Mouse (Mus musculus) regulatory T cell (primary cell): ENCODE data around the gene Ppp1r15b.

ENCODE experiments used
- in situ Hi-C: fragments of 300-600 bp; cut with MboI, MseI; formaldehyde crosslinking; loops from one replicate; pipeline ENCODE4 v1.15.1; 2025; ENCODE audit warnings: high pct_unique_total_duplicates

Gene Ppp1r15b

DNA sequence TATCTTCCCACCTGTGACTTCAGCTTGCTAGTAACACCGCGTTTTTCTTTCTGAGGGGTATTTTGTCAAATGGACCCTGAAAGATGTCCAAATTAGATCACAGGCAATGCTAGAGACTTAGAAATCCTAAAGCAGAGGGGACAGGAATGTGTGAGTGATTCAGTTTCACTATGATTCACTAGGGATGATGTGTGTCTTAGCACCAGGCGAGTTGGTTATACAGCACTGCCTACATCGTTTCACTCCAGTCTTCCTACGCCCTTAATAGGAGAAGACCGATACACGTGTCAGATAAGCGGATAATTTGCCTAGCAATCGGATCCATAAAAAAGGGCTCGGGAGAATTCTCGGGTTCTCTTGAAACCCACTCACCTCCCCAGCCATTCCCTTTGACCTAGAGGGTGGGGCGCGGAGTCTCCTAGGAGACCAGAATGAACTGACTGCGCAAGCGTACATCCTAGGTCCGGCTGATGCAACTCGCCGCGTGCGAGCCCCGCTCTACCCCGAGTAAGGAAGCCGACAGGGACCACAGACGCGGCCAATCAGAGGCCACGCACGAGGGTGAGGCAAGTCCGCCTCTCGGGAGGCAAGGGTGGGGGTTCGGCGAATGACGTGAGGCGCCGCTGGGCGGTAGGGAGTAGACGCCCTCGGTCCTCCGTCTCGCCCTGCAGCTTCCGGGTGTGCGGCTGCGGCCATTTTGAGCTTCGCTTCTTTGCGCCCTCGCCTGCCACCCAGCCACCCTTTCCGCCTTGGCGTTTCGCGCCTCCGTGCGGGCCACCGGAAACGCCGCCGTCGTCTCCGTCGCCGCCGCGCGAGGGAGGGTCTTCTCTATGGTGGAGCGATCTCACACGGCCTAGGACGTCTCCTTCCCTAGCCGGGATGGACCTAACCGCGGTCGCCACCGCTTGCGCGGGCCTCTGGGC, at the start of gene Ppp1r15b:
TSS of gene Ppp1r15b (plus strand) at position 506 of the 923 bp plus-strand sequence.
- in situ Hi-C loops, result no loop called here

DNA sequence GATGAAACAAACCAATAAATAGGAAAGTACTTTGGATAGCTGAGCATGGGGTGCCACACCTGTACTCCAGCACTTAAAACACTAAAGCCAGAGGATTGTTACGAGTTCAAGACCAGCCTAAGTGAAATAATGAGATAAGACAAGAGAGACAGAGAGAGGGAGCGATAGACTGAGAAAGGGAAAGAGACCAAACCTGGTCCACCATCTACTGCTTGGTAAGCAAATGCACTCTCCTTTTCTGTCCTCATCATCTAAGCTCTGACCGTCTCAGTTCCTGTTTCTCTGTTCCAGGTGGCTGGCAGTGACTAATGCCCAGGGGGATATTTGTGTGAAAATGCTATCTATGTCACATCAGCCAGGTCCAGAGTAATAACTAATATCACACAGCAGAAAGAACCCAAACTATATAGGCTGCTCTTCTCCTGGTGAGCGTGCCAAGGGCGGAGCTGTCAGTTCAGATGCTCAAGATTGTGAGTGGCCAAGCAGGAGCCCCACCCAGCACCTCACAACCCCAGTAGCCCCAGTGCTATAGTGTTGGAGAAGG, 47.9 kb upstream of the Ppp1r15b start:
- in situ Hi-C loops, result no loop called here

DNA sequence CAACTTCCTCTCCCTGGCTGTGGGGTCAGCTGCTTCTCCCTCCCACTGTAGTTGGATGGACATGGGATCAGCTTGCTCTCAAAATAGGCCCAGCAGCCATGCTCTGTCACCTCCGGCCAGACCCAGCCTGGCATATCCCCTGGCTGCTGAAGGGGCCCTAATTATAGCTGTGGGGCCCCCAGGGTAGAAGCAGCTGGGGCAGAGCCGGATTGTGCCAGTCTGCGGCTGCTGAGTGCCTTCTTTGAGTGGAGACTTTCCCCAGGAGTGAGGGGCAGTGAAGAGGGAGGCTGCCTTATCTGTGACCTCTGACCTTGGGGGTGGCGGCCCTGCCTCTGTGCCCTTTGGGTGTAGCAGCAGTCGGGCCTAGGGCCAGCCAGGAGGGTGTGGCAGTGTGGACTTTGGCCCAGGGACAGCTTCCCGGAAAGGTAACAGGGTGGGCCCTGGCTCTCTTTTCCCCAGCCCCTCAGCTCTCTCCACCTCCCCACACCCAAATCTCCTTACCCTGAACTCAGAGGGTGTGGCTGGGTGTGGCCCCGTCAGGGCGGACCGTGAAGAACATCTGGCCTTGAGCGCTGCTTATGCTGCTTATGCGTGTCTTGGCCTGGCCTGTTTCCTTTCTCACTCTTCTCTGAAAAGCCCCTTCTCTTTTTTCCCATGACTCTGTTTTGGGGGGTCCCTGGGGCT, 46.9 kb upstream of the Ppp1r15b start:
- in situ Hi-C loops, result no loop called here

DNA sequence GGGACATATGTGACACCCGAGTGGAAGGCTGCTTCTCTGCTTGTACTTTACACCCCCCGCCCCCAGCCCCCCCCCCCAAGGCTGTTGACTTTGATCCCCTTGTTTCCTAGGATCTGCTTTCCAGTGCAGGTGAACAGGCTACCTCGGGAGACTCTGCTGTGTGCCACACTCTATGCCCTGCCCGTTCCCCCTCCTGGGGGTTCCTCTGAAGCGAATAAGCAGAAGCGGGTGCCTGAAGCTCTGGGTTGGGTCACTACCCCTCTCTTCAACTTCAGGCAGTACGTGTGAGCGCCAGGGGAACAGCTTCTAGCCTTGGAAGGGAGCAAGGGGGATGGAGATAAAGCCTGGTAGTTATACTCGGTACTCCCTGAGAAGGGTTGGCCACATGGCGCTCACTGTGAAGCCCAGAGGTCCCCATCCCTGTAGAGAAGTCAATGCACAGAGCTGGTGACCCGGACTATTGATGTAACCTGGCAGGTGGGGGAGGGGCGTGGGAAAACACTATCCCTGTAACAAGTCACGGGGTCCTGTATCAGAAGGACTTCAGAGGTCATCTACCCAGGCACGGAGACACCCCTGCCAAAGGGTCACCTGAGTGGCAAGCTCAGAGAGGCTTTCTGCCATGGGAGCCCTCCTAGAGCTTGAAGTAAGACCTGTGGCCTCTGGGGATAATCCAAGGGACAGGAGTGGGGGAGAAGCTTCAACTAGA, 46.1 kb upstream of the Ppp1r15b start:
- in situ Hi-C loops, result loop anchor here (5.0 kb wide), 1 partner anchor 33 kb away; no protein-coding TSS in a partner anchor

- in situ Hi-C loops, result loop anchor here (5.0 kb wide), 1 partner anchor 33 kb away; no protein-coding TSS in a partner anchor
These were observed 45.6 kb upstream of the Ppp1r15b start for GRCm38 (mm10) chr1:133085417-133085742.

DNA sequence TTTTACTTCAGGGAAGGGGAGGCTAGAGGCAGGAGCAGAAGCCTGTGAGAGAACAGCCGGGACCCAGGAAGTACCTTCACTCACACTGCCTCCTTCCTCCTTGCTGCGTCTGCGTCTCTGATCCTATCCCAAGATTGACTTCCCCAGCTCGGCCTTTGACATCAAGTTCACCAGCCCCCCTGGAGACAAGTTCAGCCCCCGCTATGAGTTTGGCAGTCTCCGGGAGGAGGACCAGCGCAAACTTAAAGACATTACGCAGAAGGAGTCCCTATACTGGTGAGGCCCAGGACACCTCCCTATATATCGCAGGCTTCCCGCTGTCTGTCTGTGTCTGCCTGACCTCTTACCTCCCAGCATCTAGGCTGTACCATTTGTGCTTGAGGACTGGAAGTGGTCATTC, 44.1 kb upstream of the Ppp1r15b start:
- in situ Hi-C loops, result loop anchor here (5.0 kb wide), 1 partner anchor 35 kb away; no protein-coding TSS in a partner anchor

DNA sequence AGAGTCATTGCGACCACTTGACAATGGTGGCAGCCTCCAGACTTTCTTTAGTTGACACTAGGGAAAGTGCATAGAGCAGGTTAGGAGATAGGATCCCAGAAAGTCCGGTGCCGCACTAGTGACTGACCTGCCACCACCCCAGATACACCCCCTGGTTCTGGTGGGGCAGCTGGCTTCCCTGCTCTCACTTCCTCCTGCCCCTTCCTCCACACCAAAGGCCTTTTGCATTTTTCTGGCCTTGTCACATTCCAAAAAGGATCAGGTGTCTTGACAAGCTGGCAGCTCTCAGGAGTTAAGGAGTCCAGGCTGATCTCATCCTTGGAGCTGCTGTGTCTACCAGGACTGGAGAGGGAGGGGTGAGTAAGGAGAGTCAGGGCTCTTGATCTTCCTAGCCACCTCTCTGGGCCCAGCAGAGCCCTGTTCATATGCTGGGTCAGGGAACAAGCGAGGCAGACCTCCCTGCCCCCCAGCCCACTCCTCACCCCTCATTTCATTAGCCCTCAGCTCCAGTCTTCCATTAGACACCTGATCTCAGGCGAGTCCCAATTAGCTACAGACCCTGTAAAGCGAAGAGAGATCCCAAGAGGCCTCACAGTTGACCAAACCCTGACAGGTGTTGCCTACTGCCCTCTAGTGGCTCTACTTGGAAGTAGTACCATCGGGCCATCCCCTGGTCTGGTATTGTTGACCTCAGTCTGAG, 43.6 kb upstream of the Ppp1r15b start:
- in situ Hi-C loops, result loop anchor here (5.0 kb wide), 1 partner anchor 35 kb away; no protein-coding TSS in a partner anchor

DNA sequence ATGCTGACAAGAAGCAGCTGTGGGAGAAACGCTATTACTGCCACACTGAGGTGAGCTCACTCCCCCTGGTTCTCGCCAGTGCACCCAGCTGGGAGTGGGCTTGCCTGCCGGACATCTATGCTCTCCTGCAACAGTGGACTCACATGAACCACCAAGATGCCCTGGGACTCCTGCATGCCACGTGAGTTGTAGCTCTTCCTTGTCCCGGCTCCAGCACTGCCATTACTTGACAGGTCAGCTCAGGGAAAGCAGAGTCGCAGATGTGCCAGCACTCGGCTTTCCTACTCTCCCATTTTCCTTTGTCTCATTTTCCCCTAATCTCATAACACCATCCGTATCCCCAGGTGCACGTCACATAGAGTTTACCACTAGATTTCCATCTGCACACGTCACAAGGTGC, 42.7 kb upstream of the Ppp1r15b start:
- in situ Hi-C loops, result loop anchor here (5.0 kb wide), 1 partner anchor 36 kb away; no protein-coding TSS in a partner anchor

DNA sequence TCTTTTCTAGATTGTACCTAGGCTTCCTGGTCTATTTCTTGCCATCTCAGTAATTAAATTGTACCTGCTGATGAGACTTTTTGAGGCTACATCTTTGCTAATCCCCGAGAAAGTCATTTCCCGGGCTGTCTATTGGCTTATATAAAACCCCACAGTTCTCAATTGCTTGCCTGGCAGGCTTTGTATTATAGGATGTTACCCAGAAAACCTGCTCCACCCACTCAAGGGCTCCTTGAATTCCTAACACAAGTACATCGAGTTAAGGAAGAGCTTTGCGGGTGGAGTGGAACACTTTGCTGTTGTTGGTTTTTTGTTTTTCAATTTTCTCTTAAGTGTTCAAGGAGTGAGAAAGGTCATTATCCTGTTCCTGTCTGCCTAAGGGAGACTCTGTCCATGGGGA, 41.5 kb upstream of the Ppp1r15b start:
- in situ Hi-C loops, result loop anchor here (5.0 kb wide), 1 partner anchor 37 kb away; no protein-coding TSS in a partner anchor

DNA sequence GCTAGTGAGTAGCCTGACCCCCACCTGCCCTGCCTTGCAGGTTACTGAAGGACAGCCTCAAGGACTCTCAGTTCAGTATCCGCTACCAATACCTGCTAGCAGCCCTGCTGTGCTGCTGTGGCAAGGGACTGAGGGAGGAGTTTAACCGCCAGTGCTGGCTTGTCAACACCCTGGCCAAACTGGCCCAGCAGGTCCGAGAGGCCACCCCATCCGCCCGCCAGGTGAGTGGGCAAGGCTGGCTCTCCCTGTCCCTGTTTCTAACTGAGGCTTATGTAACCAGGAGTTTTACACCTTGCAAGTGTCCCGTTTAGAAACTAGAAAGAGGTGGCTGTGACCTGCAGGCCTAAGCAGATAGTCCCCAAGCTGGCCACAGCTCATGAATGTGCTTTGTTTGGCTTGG, 40.3 kb upstream of the Ppp1r15b start:
- in situ Hi-C loops, result no loop called here

DNA sequence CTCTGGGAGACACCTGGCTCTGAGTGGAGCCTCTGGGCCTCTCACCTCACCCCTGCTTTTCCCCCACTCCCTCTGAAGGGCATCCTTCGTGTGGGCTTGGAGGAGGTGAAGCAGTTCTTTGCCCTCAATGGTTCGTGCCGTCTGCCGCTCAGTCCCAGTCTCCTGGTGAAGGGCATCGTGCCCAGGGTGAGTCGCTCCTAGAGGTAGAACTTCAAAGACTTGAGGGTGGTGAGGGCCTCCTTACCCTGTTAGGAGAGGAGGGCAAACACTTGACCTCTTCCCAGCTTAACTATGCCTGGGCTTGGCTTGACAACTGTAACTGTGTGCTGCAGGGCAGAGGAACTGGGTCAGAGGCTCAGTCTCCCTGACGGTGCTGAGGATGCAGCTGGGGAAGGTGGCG, 39.5 kb upstream of the Ppp1r15b start:
- in situ Hi-C loops, result no loop called here

DNA sequence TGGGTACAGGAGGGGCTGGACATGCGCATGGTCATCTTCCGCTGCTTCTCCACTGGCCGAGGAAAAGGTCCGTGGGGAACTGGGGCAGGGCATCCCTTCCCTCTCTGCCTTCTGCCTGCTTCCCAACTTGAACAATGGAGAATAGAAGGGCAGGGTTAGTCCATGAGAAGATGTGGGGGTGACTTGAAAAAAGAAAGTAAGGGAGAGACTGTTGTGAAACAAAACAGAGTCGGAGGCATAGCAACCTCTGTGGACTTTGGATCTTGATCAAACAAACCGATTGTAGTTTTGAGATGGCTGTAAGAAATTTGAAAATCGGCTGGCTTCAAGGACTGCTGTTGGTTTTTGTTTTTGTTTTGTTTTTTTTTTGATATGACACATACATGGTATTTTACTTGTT, 37.2 kb upstream of the Ppp1r15b start:
- in situ Hi-C loops, result no loop called here

DNA sequence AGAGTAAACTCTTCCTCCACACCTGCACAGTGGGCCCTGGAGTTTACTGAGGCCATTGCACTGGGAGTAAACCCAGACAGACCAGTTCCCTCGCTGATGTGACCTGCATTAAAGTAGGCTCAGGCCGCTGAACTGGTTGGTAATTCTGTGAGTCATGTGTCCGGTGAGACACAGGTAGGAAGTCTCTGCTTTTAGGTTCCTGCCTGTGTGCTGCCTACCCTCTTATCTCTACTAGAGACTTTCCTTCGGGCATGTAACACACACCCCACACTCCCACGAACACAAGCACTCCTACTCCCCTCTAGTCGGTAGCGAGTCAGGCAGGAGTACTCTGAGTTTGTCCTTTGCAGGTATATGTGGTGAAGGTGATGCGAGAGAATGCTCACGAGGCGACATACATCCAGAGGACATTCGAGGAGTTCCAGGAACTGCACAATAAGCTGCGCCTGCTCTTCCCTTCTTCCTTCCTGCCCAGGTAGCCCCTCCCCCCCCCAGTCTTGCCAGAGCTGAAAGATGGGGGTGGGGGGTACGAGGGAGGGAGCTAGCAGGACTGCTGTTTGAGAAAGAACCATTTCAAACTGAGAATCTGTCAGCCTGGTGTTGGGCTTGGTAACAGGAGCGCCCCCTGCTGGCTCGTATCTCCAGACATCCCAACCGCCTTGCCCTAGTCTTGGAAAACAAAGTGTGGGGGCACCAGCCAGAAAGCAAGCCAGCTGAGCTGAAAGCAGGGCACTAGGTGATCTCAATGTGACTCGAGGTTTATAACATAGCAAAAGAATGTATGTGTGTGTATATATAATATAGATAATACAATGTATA, 29.8 kb upstream of the Ppp1r15b start:
- in situ Hi-C loops, result no loop called here

GRCm38 (mm10) chr1:133102108-133102507, 28.8 kb upstream of the Ppp1r15b start:
- in situ Hi-C loops, result no loop called here

- in situ Hi-C loops, result no loop called here
These were observed 27.6 kb upstream of the Ppp1r15b start for GRCm38 (mm10) chr1:133103315-133103714.

DNA sequence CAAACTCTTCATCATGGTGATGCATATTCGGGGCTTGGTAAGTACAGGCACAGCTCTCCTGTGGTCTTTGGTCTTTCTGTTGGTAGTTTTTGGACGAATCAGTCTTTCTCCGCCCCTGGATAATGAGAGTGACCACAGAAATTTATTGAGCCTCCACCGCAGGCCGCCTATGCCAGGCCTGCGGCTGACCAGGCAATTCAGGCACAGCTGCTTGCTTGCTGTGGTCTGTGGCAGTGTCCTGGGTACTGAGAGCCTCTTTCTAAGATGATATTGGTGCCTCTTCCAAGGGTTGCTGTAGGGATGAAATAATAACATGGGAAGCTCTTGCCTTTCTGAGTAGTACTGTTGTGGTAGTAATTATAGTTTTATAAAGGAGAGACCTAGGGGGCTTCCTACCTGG, 27.1 kb upstream of the Ppp1r15b start:
- in situ Hi-C loops, result no loop called here

DNA sequence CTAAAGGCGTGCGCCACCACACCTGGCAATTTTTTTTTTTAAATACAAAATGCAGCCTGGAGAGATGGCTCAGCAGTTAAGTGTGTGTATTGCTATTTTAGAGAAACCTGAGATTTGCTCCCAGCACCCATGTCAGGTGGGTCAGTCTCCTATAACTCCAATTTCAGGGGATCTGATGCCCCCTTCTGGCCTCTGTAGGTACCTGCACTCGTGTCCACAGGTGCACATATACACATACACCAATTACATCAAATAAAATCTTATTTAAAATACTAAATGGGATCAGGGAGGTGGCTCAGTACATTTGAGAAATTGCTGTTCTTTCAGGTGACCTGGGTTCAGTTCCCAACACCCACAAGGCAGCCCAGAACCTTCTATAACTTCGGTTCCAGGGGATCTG, 14.8 kb upstream of the Ppp1r15b start:
- in situ Hi-C loops, result no loop called here

DNA sequence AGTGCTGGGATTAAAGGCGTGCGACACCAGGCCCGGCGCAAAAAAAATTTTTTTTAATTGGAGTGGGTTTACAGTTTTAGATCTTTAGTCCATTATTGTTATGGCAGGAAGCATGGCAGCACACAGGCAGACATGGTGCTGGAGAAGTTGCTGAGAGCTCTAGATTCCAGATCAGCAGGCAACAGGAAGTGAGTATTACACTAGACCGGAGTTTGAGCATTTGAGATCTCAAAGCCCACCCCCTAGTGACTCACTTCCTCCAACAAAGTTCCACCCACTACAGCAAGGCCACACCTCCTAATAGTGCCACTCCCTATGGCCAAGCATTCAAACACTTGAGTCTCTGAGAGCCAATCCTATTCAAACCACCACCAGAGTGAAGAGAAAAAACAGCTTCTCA, 12.8 kb upstream of the Ppp1r15b start:
- in situ Hi-C loops, result no loop called here

GRCm38 (mm10) chr1:133118844-133119243, 12.1 kb upstream of the Ppp1r15b start:
- in situ Hi-C loops, result no loop called here
